Mouse (Mus musculus) MEL (cell line): Measurements from ENCODE around the gene A3galt2. TPM values are rescaled to one million over a fixed set of nuclear protein-coding genes. Genes with fewer than 3 reads are reported as not detected.

Experiments used
- DNase-seq: peaks from one replicate; pipeline ENCODE4 v3.0.0; 2011; ENCODE audit warnings: low read depth, low spot score
- H3K27ac ChIP-seq: 2 replicates; pipeline ENCODE4 v1.5.1; 2012; ENCODE audit warnings: low read depth, mild to moderate bottlenecking, control low read depth, low read length, moderate library complexity; ENCODE audit not compliant: control insufficient read depth
- H3K27me3 ChIP-seq, 2 experiments: fragments of 150-350 bp in 1 of 2; sonication (generic) in 1 of 2; 2 replicates each; pipeline ENCODE4 v1.6.1; 2012; ENCODE audit warnings: low read length in 2 of 2, mild to moderate bottlenecking in 2 of 2, improper control_type of control experiment in 1 of 2, moderate library complexity in 1 of 2; ENCODE audit not compliant: insufficient read depth in 2 of 2, control insufficient read depth in 1 of 2
- H3K36me3 ChIP-seq, 2 experiments: 2 replicates each; pipeline ENCODE4 v1.6.1; 2012 to 2014; ENCODE audit warnings: low read length in 2 of 2, improper control_type of control experiment in 1 of 2, inconsistent platforms in 1 of 2, mild to moderate bottlenecking in 1 of 2; ENCODE audit not compliant: insufficient read depth in 2 of 2, control insufficient read depth in 1 of 2
- H3K4me1 ChIP-seq, 2 experiments: fragments of 150-350 bp in 1 of 2; sonication (generic) in 1 of 2; 2 replicates each; pipeline ENCODE4 v1.6.1; 2012; ENCODE audit warnings: low read length in 2 of 2, improper control_type of control experiment in 1 of 2, mild to moderate bottlenecking in 1 of 2; ENCODE audit not compliant: insufficient read depth in 2 of 2, control insufficient read depth in 1 of 2
- H3K4me3 ChIP-seq, 2 experiments: fragments of 150-350 bp in 1 of 2; sonication (generic) in 1 of 2; 2 replicates each; pipeline ENCODE4 v1.5.1; 2012; ENCODE audit warnings: low read depth in 2 of 2, low read length in 2 of 2, mild to moderate bottlenecking in 2 of 2, moderate library complexity in 2 of 2, control low read depth in 1 of 2, improper control_type of control experiment in 1 of 2; ENCODE audit not compliant: control insufficient read depth in 1 of 2, insufficient read depth in 1 of 2
- H3K79me2 ChIP-seq: 2 replicates; pipeline ENCODE4 v1.6.1; 2012; ENCODE audit warnings: mild to moderate bottlenecking, low read length, moderate library complexity; ENCODE audit not compliant: control insufficient read depth, poor library complexity, insufficient read depth
- H3K9ac ChIP-seq: 2 replicates; pipeline ENCODE4 v1.6.1; 2012; ENCODE audit warnings: low read depth, mild to moderate bottlenecking, control low read depth, low read length, moderate library complexity; ENCODE audit not compliant: control insufficient read depth, poor library complexity, severe bottlenecking
- H3K9me3 ChIP-seq: fragments of 150-350 bp; sonication (generic); replicated peaks from 2 replicates; pipeline ENCODE4 v1.6.1; 2012; ENCODE audit warnings: mild to moderate bottlenecking, low read length, improper control_type of control experiment, moderate library complexity; ENCODE audit not compliant: insufficient read depth
- E2F4 ChIP-seq: IDR thresholded peaks from 2 replicates; pipeline ENCODE4 v1.6.1; 2011; ENCODE audit warnings: low read depth, low read length, improper control_type of control experiment, borderline replicate concordance
- ELF1 ChIP-seq: IDR thresholded peaks from 2 replicates; pipeline ENCODE4 v1.6.1; 2014; ENCODE audit warnings: low read depth, mild to moderate bottlenecking, inconsistent platforms, low read length, improper control_type of control experiment, moderate library complexity
- GABPA ChIP-seq: IDR thresholded peaks from 2 replicates; pipeline ENCODE4 v1.6.1; 2012; ENCODE audit warnings: low read depth, mild to moderate bottlenecking, inconsistent platforms, low read length, improper control_type of control experiment, moderate library complexity
- GATA1 ChIP-seq: IDR thresholded peaks from 2 replicates; pipeline ENCODE4 v1.6.1; 2011; ENCODE audit warnings: low read depth, low read length, improper control_type of control experiment
- KAT2A ChIP-seq: conservative IDR thresholded peaks from 2 replicates; pipeline ENCODE4 v1.6.1; 2012; ENCODE audit warnings: low read depth, low read length, improper control_type of control experiment, inconsistent platforms
- MAX ChIP-seq: IDR thresholded peaks from 2 replicates; pipeline ENCODE4 v1.6.1; 2011; ENCODE audit warnings: low read length, improper control_type of control experiment
- MAZ ChIP-seq: IDR thresholded peaks from 2 replicates; pipeline ENCODE4 v1.6.1; 2012; ENCODE audit warnings: low read depth, mild to moderate bottlenecking, inconsistent platforms, low read length, improper control_type of control experiment
- MXI1 ChIP-seq: IDR thresholded peaks from 2 replicates; pipeline ENCODE4 v1.6.1; 2011; ENCODE audit warnings: mild to moderate bottlenecking, low read depth, low read length, improper control_type of control experiment
- MYB ChIP-seq: IDR thresholded peaks from 2 replicates; pipeline ENCODE4 v1.6.1; 2011; ENCODE audit warnings: mild to moderate bottlenecking, low read depth, low read length, improper control_type of control experiment
- MYC ChIP-seq: IDR thresholded peaks from 2 replicates; pipeline ENCODE4 v1.6.1; 2011; ENCODE audit warnings: low read depth, mild to moderate bottlenecking, low read length, improper control_type of control experiment, moderate library complexity
- RAD21 ChIP-seq: IDR thresholded peaks from 2 replicates; pipeline ENCODE4 v1.6.1; 2011; ENCODE audit warnings: mild to moderate bottlenecking, low read depth, low read length, improper control_type of control experiment
- SMC3 ChIP-seq: IDR thresholded peaks from 2 replicates; pipeline ENCODE4 v1.6.1; 2011; ENCODE audit warnings: low read depth, low read length, improper control_type of control experiment
- TAL1 ChIP-seq: IDR thresholded peaks from 2 replicates; pipeline ENCODE4 v1.6.1; 2012; ENCODE audit warnings: mild to moderate bottlenecking, inconsistent platforms, low read length, moderate library complexity, mixed read lengths
- TBP ChIP-seq: IDR thresholded peaks from 2 replicates; pipeline ENCODE4 v1.8.0; 2011; ENCODE audit warnings: low read depth, low read length, improper control_type of control experiment
- TCF12 ChIP-seq: IDR thresholded peaks from 2 replicates; pipeline ENCODE4 v1.6.1; 2014; ENCODE audit warnings: low read depth, mild to moderate bottlenecking, inconsistent platforms, low read length, improper control_type of control experiment, moderate library complexity
- USF1 ChIP-seq: IDR thresholded peaks from 2 replicates; pipeline ENCODE4 v1.6.1; 2014; ENCODE audit warnings: low read depth, mild to moderate bottlenecking, inconsistent platforms, low read length, improper control_type of control experiment, moderate library complexity
- USF2 ChIP-seq, 2 experiments: IDR thresholded peaks; 2 replicates each; pipeline ENCODE4 v1.6.1; 2011 to 2012; ENCODE audit warnings: improper control_type of control experiment in 2 of 2, low read length in 2 of 2, borderline replicate concordance in 1 of 2, inconsistent platforms in 1 of 2, low read depth in 1 of 2, mild to moderate bottlenecking in 1 of 2; ENCODE audit not compliant: insufficient read depth in 1 of 2
- ZMIZ1 ChIP-seq: IDR thresholded peaks from 2 replicates; pipeline ENCODE4 v1.6.1; 2012; ENCODE audit warnings: low read depth, mild to moderate bottlenecking, inconsistent platforms, low read length, improper control_type of control experiment, moderate library complexity
- ZNF384 ChIP-seq: IDR thresholded peaks from 2 replicates; pipeline ENCODE4 v1.6.1; 2012; ENCODE audit warnings: low read depth, mild to moderate bottlenecking, inconsistent platforms, low read length, improper control_type of control experiment
- polyA plus RNA-seq, 2 experiments: library from polyadenylated mRNA; stranded (reverse) in 1 of 2; unstranded in 1 of 2; fragments of >175 nt in 1 of 2; fragments of >200 nt in 1 of 2; gene quantifications; 2 replicates each; pipeline versions ENCODE4 v1.2.1 to v1.2.4; 2012; ENCODE audit warnings: low replicate concordance in 2 of 2, low read depth in 1 of 2; ENCODE audit not compliant: insufficient read length in 2 of 2, insufficient read depth in 1 of 2, missing spikeins in 1 of 2
- total RNA-seq: library from RNA; depleted of rRNA; stranded (reverse); fragments of 300-350 nt; gene quantifications from 2 replicates; pipeline ENCODE4 v1.2.3, GENCODE M21; 2012

Gene A3galt2
- total and polyA plus RNA-seq, 3 experiments: 0.06 TPM; not detected in 2

GRCm38 (mm10) chr4:128732794-128733193, 22.4 kb upstream of the A3galt2 start:
- peaks cover 2 to 16% of the 10 kb centered on the region in 2 experiments for H3K36me3 ChIP-seq
- H3K79me2 ChIP-seq: peaks cover 26% of the 10 kb centered on the region
- no peaks in the 10 kb centered on the region for H3K27me3 ChIP-seq
- H3K27ac ChIP-seq: no peak overlapping the region
- H3K4me3 ChIP-seq: no peak overlapping the region
- no peak overlapping the region for H3K9ac ChIP-seq
- no peaks in the 10 kb centered on the region for H3K9me3 ChIP-seq
- H3K4me1 ChIP-seq: peaks cover 7 to 16% of the 10 kb centered on the region in 2 experiments; a peak in 3 of 4 replicates
- DNase-seq: no peak
- TF ChIP-seq MXI1 (no peak), ELF1 (no peak), SMC3 (no peak), E2F4 (no peak)
- TF ChIP-seq, all 39 proteins: peak for 0

DNA sequence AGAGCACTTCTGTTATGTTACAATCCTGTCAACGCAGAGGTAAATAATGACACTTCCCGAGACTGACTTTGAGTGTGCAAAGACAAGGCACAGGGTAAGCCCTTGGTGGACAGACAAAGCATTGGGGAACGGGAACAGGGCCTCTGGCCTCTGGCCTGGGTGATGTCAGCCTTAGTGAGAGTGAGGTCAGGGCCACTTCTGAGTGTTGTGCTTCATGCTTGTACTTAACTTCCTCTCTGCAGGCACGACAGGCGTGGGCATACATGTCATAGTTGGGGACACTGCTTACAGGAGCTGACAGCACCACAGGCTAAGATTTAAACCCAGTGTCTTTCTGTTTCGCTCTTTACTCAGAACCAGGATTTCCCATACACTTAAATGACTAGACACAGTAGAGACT, 21.7 kb upstream of the A3galt2 start:
- DNase-seq: no peak
- no peak for TF ChIP-seq MYB
- no peak for TF ChIP-seq USF1
- TF ChIP-seq MYC: no peak
- TF ChIP-seq TAL1: no peak
- no peak for TF ChIP-seq TBP
- TF ChIP-seq TCF12: no peak
- TF ChIP-seq GABPA: no peak
- no peak for TF ChIP-seq GATA1
- TF ChIP-seq KAT2A: no peak
- TF ChIP-seq ELF1: no peak
- TF ChIP-seq RAD21: no peak
- TF ChIP-seq USF2 (IDR thresholded peaks at IDR 0.05; ENCODE audit: borderline replicate concordance in 1 of 2, insufficient read depth in 1 of 2, low read depth in 1 of 2, low read length in 2 of 2): no peak
- TF ChIP-seq ZMIZ1: no peak
- no peak for TF ChIP-seq ZNF384
- TF ChIP-seq MAZ: no peak
- no peak for TF ChIP-seq MAX
- Histone ChIP-seq H3K4me3 (no peak overlapping the region), H3K9ac (no peak overlapping the region), H3K27me3 (no peaks in the 10 kb centered on the region), H3K36me3 (peaks cover 2 to 16% of the 10 kb centered on the region in 2 experiments), H3K4me1 (peaks cover 7 to 16% of the 10 kb centered on the region in 2 experiments; a peak in 3 of 4 replicates), H3K27ac (no peak overlapping the region), H3K79me2 (peaks cover 19% of the 10 kb centered on the region), H3K9me3 (no peaks in the 10 kb centered on the region)
